ENCODE assay signal across 9 mouse cellular contexts in genomic region chr9:36973486-36974227, GRCm38 (mm10).
DNase-seq lines count a peak whose midpoint lies in the region; ATAC-seq and TF ChIP-seq lines count a peak whose summit lies in the region.
"Had no signal": no experiment of that assay in that cellular context is flagged by ENCODE, and none has a peak within 500 bp of the region (broad histone marks: within the 10 kb centered on the region; RNA-seq: fewer than 3 reads in every experiment).

No protein-coding gene starts in this region.

- H3K27me3 ChIP-seq in kidney, adult 2 months (replicated peaks; ENCODE audit: control insufficient read depth, insufficient read depth, low read length): no peaks in the 10 kb centered on the region
- no peaks in the 10 kb centered on the region for H3K27me3 ChIP-seq in kidney, embryonic 14.5 days (ENCODE audit: control insufficient read depth, insufficient read depth, low read length)
- H3K27me3 ChIP-seq: midbrain, embryonic 12.5 days had no signal

- no peak overlapping the region for H3K4me3 ChIP-seq in kidney, adult 2 months (ENCODE audit: insufficient read depth, low read depth, low read length)
- no peak overlapping the region for H3K4me3 ChIP-seq in kidney, embryonic 14.5 days (ENCODE audit: low read length)
- H3K4me3 ChIP-seq: midbrain, embryonic 12.5 days had no signal

- peak; percentile 32 for DNase-seq in adrenal gland, postnatal 10 days
- DNase-seq in adrenal gland, postnatal 4 days (ENCODE audit: low spot score in 2 of 2): no peak
- peak; percentile 7 for DNase-seq in kidney, adult 2 months
- peak; percentile 73 for DNase-seq in brain, adult 2 months (ENCODE audit: low read depth, low spot score)
- DNase-seq in kidney, postnatal 36 days: peak; percentile 4 to 11

- no peaks in the 10 kb centered on the region for H3K36me3 ChIP-seq in kidney, adult 2 months (ENCODE audit: control insufficient read depth, insufficient read depth, low read length)
- no peaks in the 10 kb centered on the region for H3K36me3 ChIP-seq in kidney, embryonic 14.5 days (ENCODE audit: control insufficient read depth, insufficient read depth, low read length)
- H3K36me3 ChIP-seq: midbrain, embryonic 12.5 days had no signal

- H3K4me1 ChIP-seq in kidney, adult 2 months (ENCODE audit: control insufficient read depth, insufficient read depth, low read length): no peaks in the 10 kb centered on the region
- 0 out of 2 replicates have a peak, but pooled peaks cover 3% of the 10 kb centered on the region for H3K4me1 ChIP-seq in kidney, embryonic 14.5 days (ENCODE audit: control insufficient read depth, insufficient read depth, low read length)

- no peak overlapping the region for H3K27ac ChIP-seq in kidney, adult 2 months (ENCODE audit: insufficient read depth, low read depth, low read length)
- no peak overlapping the region for H3K27ac ChIP-seq in kidney, embryonic 14.5 days (ENCODE audit: low read depth, low read length)
- H3K27ac ChIP-seq: midbrain, embryonic 12.5 days had no signal

- H3K9me3 ChIP-seq in kidney, embryonic 14.5 days (ENCODE audit: control insufficient read depth, low read length): no peaks in the 10 kb centered on the region
- H3K9me3 ChIP-seq: midbrain, embryonic 12.5 days had no signal

- no peak for ATAC-seq in kidney, embryonic 14.5 days (ENCODE audit: low FRiP score, low TSS enrichment)
- no peak for ATAC-seq in megakaryocyte progenitor cell, adult 5-6 weeks (replicated peaks; ENCODE audit: poor library complexity)
- ATAC-seq in inflammation-experienced regulatory T-cells, adult 6 months: no peak

- WGBS in kidney, adult 2 months: 62% methylated on average over 11 of the region's 11 CpGs
- WGBS in kidney, embryonic 14.5 days: 35% methylated on average over 11 of the region's 11 CpGs

- no peak for TF ChIP-seq POLR2A in kidney, adult 2 months (IDR thresholded peaks at IDR 0.05; ENCODE audit: low read depth, low read length)

- no peak for TF ChIP-seq CTCF in kidney, adult 2 months (conservative IDR thresholded peaks at IDR 0.05; ENCODE audit: insufficient read depth, insufficient read length, low read depth, low read length)

- H3K4me2 ChIP-seq in kidney, embryonic 14.5 days (replicated peaks; ENCODE audit: low read depth, low read length): no peak overlapping the region
- H3K4me2 ChIP-seq: midbrain, embryonic 12.5 days had no signal

- H3K9ac ChIP-seq in kidney, embryonic 14.5 days (ENCODE audit: low read depth, low read length): no peak overlapping the region
- H3K9ac ChIP-seq: midbrain, embryonic 12.5 days had no signal

Comparison
In these comparisons a context has a peak if more than half of its experiments do, and no peak if none do; other contexts are left out.
1. DNase-seq: peak in adrenal gland, postnatal 10 days (single experiment), kidney, adult 2 months (single experiment), brain, adult 2 months (single experiment) and kidney, postnatal 36 days (2 of 2); none in adrenal gland, postnatal 4 days (0 of 2).